Mouse (Mus musculus) left cerebral cortex, postnatal 4 days (tissue): ENCODE data around the gene Acsm4. TPM values are rescaled to one million over a fixed set of nuclear protein-coding genes. Genes with fewer than 3 reads are reported as not detected.

Source experiments
- DNase-seq: peaks from one replicate; pipeline ENCODE4 v3.0.0-alpha.2; 2022
- intact Hi-C: fragments of 180-260 bp; cut with DNase I; formaldehyde crosslinking; loops from one replicate; pipeline ENCODE4 v1.15.1; 2025
- total RNA-seq, 2 experiments: library from RNA; stranded (reverse); gene quantifications; 2 replicates each; pipeline ENCODE4 v1.2.3; 2021

Gene Acsm4
- total RNA-seq, 2 experiments from 2014 or later, result not detected

DNA sequence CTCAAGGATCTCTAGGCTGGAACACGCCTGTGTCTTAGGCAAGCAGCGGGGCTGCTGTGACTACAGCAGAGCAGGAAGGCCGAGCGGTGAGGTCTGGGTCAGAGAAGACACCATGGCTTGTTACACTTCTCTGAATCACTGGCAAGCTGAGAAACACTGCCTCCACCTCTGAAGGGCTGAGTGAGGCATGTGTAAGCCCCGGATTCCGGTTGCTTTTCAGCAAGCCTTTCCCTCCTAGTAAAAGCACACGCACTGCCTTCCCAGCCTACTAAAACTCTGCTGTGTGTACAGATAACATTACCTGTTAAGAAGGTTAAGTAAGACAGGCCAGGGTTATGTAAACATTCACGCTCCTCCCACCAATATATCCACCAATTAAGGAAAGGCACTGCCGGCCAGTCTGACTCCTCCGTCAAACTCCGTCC is 70.7 kb downstream of the Acsm4 start, which contains the start of gene Acsm3:
Gene Acsm3 (plus strand): TSS at position 397 of the 425 bp plus-strand sequence.
- no peak for DNase-seq
- intact Hi-C loops, result no loop called here

DNA sequence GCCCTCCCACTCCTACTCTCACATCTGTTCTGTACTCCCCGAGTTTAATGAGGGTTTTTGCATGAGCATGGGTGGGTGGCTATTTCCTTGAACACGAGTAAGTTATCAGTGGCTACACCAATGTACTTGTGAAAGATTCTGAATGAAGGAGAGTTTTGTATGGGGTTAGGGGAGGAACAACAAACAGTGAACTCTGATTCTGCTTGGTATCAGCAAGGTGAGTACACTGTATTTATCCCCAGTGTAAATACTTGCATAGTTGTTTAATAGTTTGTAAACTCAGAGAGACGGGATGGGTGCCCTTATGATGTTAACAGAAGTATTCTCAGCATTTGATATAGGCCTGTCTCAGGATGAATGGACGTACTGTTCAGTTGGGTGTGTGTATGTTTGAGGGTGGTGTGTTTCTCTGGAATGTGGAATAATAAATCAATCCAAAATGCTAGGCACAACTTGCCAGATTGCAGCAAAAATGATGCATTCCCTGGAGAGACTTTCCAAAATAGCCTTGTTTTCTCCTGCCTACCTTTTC is 72.4 kb downstream of the Acsm4 start:
- intact Hi-C loops, result no loop called here
- no peak for DNase-seq

Other genes with a start within 250 kb of the Acsm4 start
- not detected for gene Gp2, start 230.7 kb upstream of the Acsm4 start, total RNA-seq
- gene Umod, start 210.7 kb upstream of the Acsm4 start, total RNA-seq, result not detected
- not detected for gene Acsm5, start 170.6 kb upstream of the Acsm4 start, total RNA-seq
- gene Pdilt, start 166.5 kb upstream of the Acsm4 start, total RNA-seq, result not detected
- not detected for gene Acsm2, start 135.7 kb upstream of the Acsm4 start, total RNA-seq
- not detected for gene Acsm1, start 83.0 kb upstream of the Acsm4 start, total RNA-seq
- gene Thumpd1, start 30.8 kb downstream of the Acsm4 start, total RNA-seq, result 10 to 100 TPM; 51.0 to 54.0 TPM
- gene Acsm3, start 70.9 kb downstream of the Acsm4 start, total RNA-seq, result not detected
- 1 to 10 TPM; 7.2 to 7.9 TPM for gene Rexo5, start 104.0 kb downstream of the Acsm4 start, total RNA-seq
- gene Eri2, start 104.0 kb downstream of the Acsm4 start, total RNA-seq, result 10 to 100 TPM in 1 of 2 experiments, 1 to 10 TPM in 1; 9.2 to 10.2 TPM
- gene Lyrm1, start 205.8 kb downstream of the Acsm4 start, total RNA-seq, result 1 to 10 TPM; 9.0 to 9.7 TPM
- 10 to 100 TPM; 26.0 to 31.8 TPM for gene Dcun1d3, start 206.3 kb downstream of the Acsm4 start, total RNA-seq